10 mouse cellular contexts compared by ENCODE assay signal in genomic region chr16:15294911-15295659, GRCm38 (mm10). TPM values are rescaled to one million over a fixed set of nuclear protein-coding genes. Genes with fewer than 3 reads are reported as not detected.
DNase-seq lines count a peak whose midpoint lies in the region; ATAC-seq and TF ChIP-seq lines count a peak whose summit lies in the region.
"Had no signal": no experiment of that assay in that cellular context is flagged by ENCODE, and none has a peak within 500 bp of the region (broad histone marks: within the 10 kb centered on the region; RNA-seq: fewer than 3 reads in every experiment).

No protein-coding gene starts in this region.

- no peak overlapping the region for H3K4me3 ChIP-seq in forebrain, embryonic 14.5 days (ENCODE audit: low read depth, low read length)
- H3K4me3 ChIP-seq in forebrain, embryonic 12.5 days (replicated peaks), result no peak overlapping the region
- no peak overlapping the region for H3K4me3 ChIP-seq in midbrain, postnatal 0 days (ENCODE audit: low read depth, low read length)
- H3K4me3 ChIP-seq: megakaryocyte, embryonic 14.5 days had no signal

- no peaks in the 10 kb centered on the region for H3K27me3 ChIP-seq in forebrain, embryonic 14.5 days (replicated peaks; ENCODE audit: control insufficient read depth, insufficient read depth, low read length)
- no peaks in the 10 kb centered on the region for H3K27me3 ChIP-seq in forebrain, embryonic 12.5 days
- no peaks in the 10 kb centered on the region for H3K27me3 ChIP-seq in midbrain, postnatal 0 days (ENCODE audit: insufficient read depth, low read length)
- H3K27me3 ChIP-seq: megakaryocyte, embryonic 14.5 days had no signal

- no peak overlapping the region for H3K4me2 ChIP-seq in forebrain, embryonic 14.5 days (ENCODE audit: low read length)
- no peak overlapping the region for H3K4me2 ChIP-seq in forebrain, embryonic 12.5 days
- H3K4me2 ChIP-seq in midbrain, postnatal 0 days (ENCODE audit: low read depth, low read length, poor library complexity, severe bottlenecking), result no peak overlapping the region

- no peak for ATAC-seq in forebrain, embryonic 14.5 days
- no peak for ATAC-seq in forebrain, embryonic 12.5 days (ENCODE audit: low FRiP score)
- ATAC-seq in midbrain, postnatal 0 days (ENCODE audit: low FRiP score), result no peak; the same call in 1 of the 2 replicates

- no peak overlapping the region for H3K9ac ChIP-seq in forebrain, embryonic 14.5 days (ENCODE audit: low read length)
- no peak overlapping the region for H3K9ac ChIP-seq in forebrain, embryonic 12.5 days
- H3K9ac ChIP-seq in midbrain, postnatal 0 days (replicated peaks; ENCODE audit: low read length, poor library complexity, severe bottlenecking), result no peak overlapping the region

- peak; percentile 20 for DNase-seq in forebrain, embryonic 14.5 days (ENCODE audit: low spot score)
- DNase-seq in 3T3-L1 (ENCODE audit: low read depth, low spot score), result peak; percentile 94
- peak; percentile 20 for DNase-seq in embryo, embryonic 11.5 days (ENCODE audit: low read depth, low spot score)
- peak; percentile 4 to 14 for DNase-seq in kidney, adult 8-10 months
- DNase-seq in midbrain, postnatal 0 days (ENCODE audit: low spot score), result peak; percentile 41
- no peak for DNase-seq in natural killer cell, adult 2 months (ENCODE audit: low spot score in 2 of 2)
- no peak for DNase-seq in ovary, postnatal 10 days (ENCODE audit: low spot score)

- H3K4me1 ChIP-seq in forebrain, embryonic 14.5 days (ENCODE audit: control insufficient read depth, insufficient read depth, low read length), result no peaks in the 10 kb centered on the region
- H3K4me1 ChIP-seq in forebrain, embryonic 12.5 days, result no peaks in the 10 kb centered on the region
- H3K4me1 ChIP-seq in midbrain, postnatal 0 days (ENCODE audit: insufficient read depth, low read length), result no peaks in the 10 kb centered on the region
- H3K4me1 ChIP-seq: megakaryocyte, embryonic 14.5 days had no signal

- H3K36me3 ChIP-seq in forebrain, embryonic 14.5 days (ENCODE audit: control insufficient read depth, insufficient read depth, low read length), result no peaks in the 10 kb centered on the region
- no peaks in the 10 kb centered on the region for H3K36me3 ChIP-seq in forebrain, embryonic 12.5 days (replicated peaks)
- H3K36me3 ChIP-seq in midbrain, postnatal 0 days (ENCODE audit: insufficient read depth, low read length), result no peaks in the 10 kb centered on the region

- WGBS in forebrain, embryonic 14.5 days, result 69% methylated on average over 8 of the region's 8 CpGs
- WGBS in forebrain, embryonic 12.5 days, result 72% methylated on average over 8 of the region's 8 CpGs
- WGBS in midbrain, postnatal 0 days, result 69% methylated on average over 8 of the region's 8 CpGs

- TF ChIP-seq CTCF in midbrain, postnatal 0 days (IDR thresholded peaks at IDR 0.05), result peak; percentile 63

- no peak overlapping the region for H3K27ac ChIP-seq in forebrain, embryonic 14.5 days (ENCODE audit: low read depth, low read length)
- no peak overlapping the region for H3K27ac ChIP-seq in forebrain, embryonic 12.5 days
- no peak overlapping the region for H3K27ac ChIP-seq in midbrain, postnatal 0 days (ENCODE audit: low read depth, low read length)

- no peaks in the 10 kb centered on the region for H3K9me3 ChIP-seq in forebrain, embryonic 14.5 days (replicated peaks; ENCODE audit: control insufficient read depth, low read length)
- no peaks in the 10 kb centered on the region for H3K9me3 ChIP-seq in forebrain, embryonic 12.5 days
- H3K9me3 ChIP-seq in midbrain, postnatal 0 days (ENCODE audit: low read length), result no peaks in the 10 kb centered on the region
- H3K9me3 ChIP-seq: megakaryocyte, embryonic 14.5 days had no signal

RNA-seq across cellular contexts. Expression of gene Gm21897, which starts 22.2 kb away (rescaled TPM):
- not detected in 2 replicates for polyA plus RNA-seq in forebrain, embryonic 14.5 days (2014; fragmentation: Nextera tagmentation; extraction: Ambion mirVana)
- not detected in 2 replicates for polyA plus RNA-seq in forebrain, embryonic 12.5 days (2016; fragmentation: Nextera tagmentation; extraction: Ambion mirVana)
- total RNA-seq in midbrain, postnatal 0 days (2014; rRNA removed), result not detected in 2 replicates
- not detected in 2 replicates for polyA plus RNA-seq in midbrain, postnatal 0 days (2015; fragmentation: Nextera tagmentation; extraction: Ambion mirVana)
- polyA plus RNA-seq: frontal cortex, adult 2 months had no signal

Comparison
In these comparisons a context has a peak if more than half of its experiments do, and no peak if none do; other contexts are left out.
1. DNase-seq: peak in forebrain, embryonic 14.5 days (single experiment), 3T3-L1 (single experiment), embryo, embryonic 11.5 days (single experiment), kidney, adult 8-10 months (2 of 2) and midbrain, postnatal 0 days (single experiment); none in natural killer cell, adult 2 months (0 of 2) and ovary, postnatal 10 days (single experiment).